Mouse (Mus musculus) heart, embryonic 14.5 days (tissue): Measurements from ENCODE around the gene Cdrt4. TPM values are rescaled to one million over a fixed set of nuclear protein-coding genes. Genes with fewer than 3 reads are reported as not detected.
A peak's percentile ranks its signal among the peaks of the same experiment; 100 is the strongest.

Source experiments
- ATAC-seq: fragments of 200-750 bp; cut with Nextera tagmentation; 2 replicates; pipeline ENCODE4 v1.8.0; 2017; ENCODE audit warnings: low read depth, moderate TSS enrichment; ENCODE audit not compliant: insufficient number of reproducible peaks, insufficient read depth, low FRiP score
- H3K27ac ChIP-seq, 2 experiments: fragments of 200-500 bp in 1 of 2; fragments of 300-500 bp in 1 of 2; sonication (generic) in 1 of 2; replicated peaks in 1 of 2; 2 replicates each; pipeline ENCODE4 v1.5.1; 2012 to 2014; ENCODE audit warnings: low read depth in 2 of 2, low read length in 2 of 2, control low read depth in 1 of 2, mild to moderate bottlenecking in 1 of 2, mixed read lengths in 1 of 2; ENCODE audit not compliant: control insufficient read depth in 1 of 2, insufficient read depth in 1 of 2
- H3K27me3 ChIP-seq: fragments of 300-500 bp; sonication (generic); 2 replicates; pipeline ENCODE4 v1.6.1; 2014; ENCODE audit warnings: mild to moderate bottlenecking, low read length, control low read depth; ENCODE audit not compliant: control insufficient read depth, insufficient read depth
- H3K36me3 ChIP-seq: fragments of 300-500 bp; sonication (generic); 2 replicates; pipeline ENCODE4 v1.6.1; 2014; ENCODE audit warnings: mild to moderate bottlenecking, control low read depth, low read length, mixed read lengths; ENCODE audit not compliant: control insufficient read depth, insufficient read depth
- H3K4me1 ChIP-seq, 2 experiments: fragments of 200-500 bp in 1 of 2; fragments of 300-500 bp in 1 of 2; sonication (generic) in 1 of 2; 2 replicates each; pipeline ENCODE4 v1.6.1; 2012 to 2014; ENCODE audit warnings: low read length in 2 of 2, control low read depth in 1 of 2, mixed read lengths in 1 of 2; ENCODE audit not compliant: control insufficient read depth in 2 of 2, insufficient read depth in 2 of 2
- H3K4me2 ChIP-seq: fragments of 300-500 bp; sonication (generic); 2 replicates; pipeline ENCODE4 v1.6.1; 2014; ENCODE audit warnings: mild to moderate bottlenecking, low read length
- H3K4me3 ChIP-seq, 2 experiments: fragments of 200-500 bp in 1 of 2; fragments of 300-500 bp in 1 of 2; sonication (generic) in 1 of 2; 2 replicates each; pipeline ENCODE4 v1.5.1; 2012 to 2014; ENCODE audit warnings: low read length in 2 of 2, mild to moderate bottlenecking in 2 of 2, control low read depth in 1 of 2, low read depth in 1 of 2, moderate library complexity in 1 of 2; ENCODE audit not compliant: control insufficient read depth in 1 of 2, insufficient read depth in 1 of 2
- H3K9ac ChIP-seq: fragments of 300-500 bp; sonication (generic); 2 replicates; pipeline ENCODE4 v1.6.1; 2014; ENCODE audit warnings: mild to moderate bottlenecking, low read length
- H3K9me3 ChIP-seq: fragments of 300-500 bp; sonication (generic); 2 replicates; pipeline ENCODE4 v1.6.1; 2016; ENCODE audit warnings: low read length, control low read depth; ENCODE audit not compliant: control insufficient read depth
- WGBS: fragments of 180-500 bp; shearing (Covaris S2); extraction: QIAGEN DNeasy Blood & Tissue Kit; methylation state at CpG from one replicate; pipeline ENCODE4 v1.1.7; 2014; 5-methylcytosine and 5-hydroxymethylcytosine counted together
- polyA plus RNA-seq: library from polyadenylated mRNA; unstranded; fragments of >200 nt; fragmentation: Nextera tagmentation; extraction: Ambion mirVana; gene quantifications from 2 replicates; pipeline ENCODE4 v1.2.1, GENCODE M21; 2014

Cdrt4 gene
- polyA plus RNA-seq, 1 experiment from 2014 or later, result not detected

DNA sequence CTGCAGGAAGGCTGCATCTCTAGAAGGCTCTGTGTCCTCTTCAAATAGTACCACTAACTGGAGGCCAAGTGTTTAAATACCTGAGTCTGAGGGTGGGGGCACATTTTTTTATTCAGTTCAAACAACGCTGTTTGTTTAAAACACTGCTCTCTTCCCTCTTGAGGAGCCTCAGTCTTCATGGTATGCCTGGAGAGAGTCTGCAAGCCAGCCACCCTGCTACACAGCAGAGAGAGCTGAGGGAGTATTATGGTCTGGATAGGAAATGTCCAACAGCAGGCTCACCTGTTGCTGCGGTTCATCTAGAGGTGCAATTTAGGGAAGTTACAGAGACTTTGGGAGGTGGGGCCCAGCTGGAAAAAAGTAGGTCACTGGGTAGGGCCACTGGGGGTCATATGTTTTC is 35.5 kb upstream of the Cdrt4 start:
- no peak for ATAC-seq
- no peaks in the 10 kb centered on the region for H3K36me3 ChIP-seq
- WGBS, result 75% methylated on average over 2 of the region's 2 CpGs

DNA sequence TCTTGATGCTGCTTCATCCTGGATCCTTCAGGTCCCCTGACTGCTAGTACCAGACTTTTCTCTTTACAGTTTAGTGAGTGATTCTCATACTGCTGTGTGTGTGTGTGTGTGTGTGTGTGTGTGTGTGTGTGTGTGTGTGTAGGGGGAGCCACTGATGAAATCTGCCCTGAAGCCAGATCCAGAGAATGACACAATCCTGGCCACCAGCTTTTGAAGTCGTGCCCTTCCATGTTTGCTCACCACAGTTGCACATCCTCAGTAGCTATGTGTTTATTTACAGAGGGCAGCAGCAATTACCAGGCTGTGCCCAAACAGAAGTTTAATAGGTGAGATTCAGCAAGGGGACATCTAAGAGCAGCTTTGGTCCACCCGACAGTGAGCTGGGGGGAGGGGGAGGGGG is 34.2 kb upstream of the Cdrt4 start:
- Histone ChIP-seq H3K27me3 (no peaks in the 10 kb centered on the region), H3K4me2 (no peak overlapping the region), H3K4me3 (no peak overlapping the region), H3K4me1 (peaks cover 0 to 6% of the 10 kb centered on the region in 2 experiments; a peak in 1 of 4 replicates), H3K9ac (no peak overlapping the region), H3K36me3 (no peaks in the 10 kb centered on the region), H3K9me3 (peaks cover 4% of the 10 kb centered on the region; the same call in 1 of the 2 replicates), H3K27ac (no peak overlapping the region)
- WGBS, result 30% methylated on average over 2 of the region's 2 CpGs
- no peak for ATAC-seq

More for the DNA sequence above, 35.5 kb upstream of the Cdrt4 start:
- Histone ChIP-seq H3K27ac (no peak overlapping the region), H3K4me3 (no peak overlapping the region), H3K27me3 (no peaks in the 10 kb centered on the region), H3K9ac (no peak overlapping the region), H3K9me3 (peaks cover 4% of the 10 kb centered on the region; the same call in 1 of the 2 replicates), H3K4me2 (no peak overlapping the region), H3K4me1 (peaks cover 0 to 4% of the 10 kb centered on the region in 2 experiments; a peak in 2 of 4 replicates)

GRCm38 (mm10) chr11:62919946-62920742 is 30.8 kb upstream of the Cdrt4 start:
- Histone ChIP-seq H3K36me3 (no peaks in the 10 kb centered on the region), H3K4me1 (peaks cover 4 to 12% of the 10 kb centered on the region in 2 experiments; a peak in 2 of 4 replicates), H3K4me2 (peak overlapping the region; percentile 57; the same call in 1 of the 2 replicates), H3K4me3 (no peak overlapping the region), H3K27me3 (no peaks in the 10 kb centered on the region), H3K9me3 (peaks cover 4% of the 10 kb centered on the region; the same call in 1 of the 2 replicates), H3K9ac (peak overlapping the region; percentile 12; the same call in 1 of the 2 replicates), H3K27ac (peak overlapping the region; percentile 61 to 62)
- ATAC-seq, result no peak
- 63% methylated on average over 6 of the region's 6 CpGs for WGBS

DNA sequence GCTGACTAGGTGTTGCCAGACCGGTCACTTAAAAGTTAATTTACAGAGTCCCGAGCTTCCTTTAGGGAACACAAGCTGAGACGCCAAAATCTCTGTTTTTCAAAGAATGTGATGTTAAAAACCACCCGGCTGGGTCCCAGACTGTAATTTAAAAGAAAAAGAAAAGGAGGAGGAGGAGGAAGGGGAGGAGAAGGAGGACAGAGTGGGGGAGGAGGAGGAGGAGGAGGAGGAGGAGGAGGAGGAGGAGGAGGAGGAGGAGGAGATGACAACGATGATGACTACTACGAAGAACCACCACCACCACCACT is 30.3 kb upstream of the Cdrt4 start:
- Histone ChIP-seq H3K4me2 (peak overlapping the region; percentile 57), H3K27me3 (no peaks in the 10 kb centered on the region), H3K36me3 (no peaks in the 10 kb centered on the region), H3K4me1 (peaks cover 4 to 12% of the 10 kb centered on the region in 2 experiments; a peak in 2 of 4 replicates), H3K9me3 (peaks cover 4% of the 10 kb centered on the region; the same call in 1 of the 2 replicates), H3K4me3 (peak overlapping the region; percentile 4 to 27; a peak in 1 of 4 replicates), H3K27ac (peak overlapping the region in 1 of 2 experiments; percentile 61; a peak in 1 of 4 replicates), H3K9ac (peak overlapping the region; percentile 12; the same call in 1 of the 2 replicates)
- ATAC-seq, result no peak
- WGBS, result 26% methylated on average over 6 of the region's 6 CpGs

DNA sequence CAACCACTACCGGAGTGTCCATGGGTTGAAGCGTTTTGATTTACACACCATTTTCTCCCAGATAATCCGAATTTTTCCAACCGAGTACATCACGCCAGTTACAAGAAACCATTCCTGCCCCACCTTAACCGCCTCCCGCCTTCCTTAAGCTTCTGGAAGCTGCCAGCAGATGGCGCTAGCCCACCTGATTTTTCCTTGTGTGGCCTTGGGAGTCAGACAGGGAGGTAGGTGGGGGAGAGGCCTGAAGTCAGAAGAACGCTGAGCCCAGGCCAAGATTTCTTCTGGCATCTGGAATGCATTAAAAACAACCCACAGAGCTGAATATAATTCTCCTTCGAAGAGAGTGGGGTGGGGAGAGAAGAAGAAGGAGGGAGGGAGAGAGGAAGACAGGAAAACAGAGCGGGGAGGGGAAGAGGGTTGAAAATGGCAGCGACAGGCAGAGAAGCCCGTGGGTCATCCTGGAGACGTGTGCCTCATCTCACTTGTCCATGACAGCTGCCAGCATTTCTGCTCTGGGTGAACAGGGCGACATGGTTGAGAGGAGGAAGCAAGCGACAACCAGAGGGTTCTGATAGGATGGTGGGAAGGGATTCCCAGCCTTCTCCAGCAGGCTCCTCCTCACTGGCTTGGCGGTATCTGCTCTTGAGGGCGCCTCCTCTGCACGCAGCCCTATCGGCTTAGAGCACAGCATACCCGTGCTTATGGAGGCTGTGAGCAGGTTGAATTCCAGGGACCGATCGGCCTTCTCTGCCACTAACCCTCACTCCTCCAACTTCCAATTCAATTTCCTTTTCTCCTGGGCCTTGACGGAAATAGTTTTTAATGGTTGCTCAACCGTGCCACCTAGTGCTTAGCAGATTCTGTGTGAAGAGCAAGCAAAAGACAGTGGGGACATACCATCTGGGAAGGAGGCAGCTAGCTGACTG is 29.7 kb upstream of the Cdrt4 start:
- 14% methylated on average over 25 of the region's 25 CpGs for WGBS
- Histone ChIP-seq H3K27ac (peak overlapping the region; percentile 72 to 80), H3K4me1 (peaks cover 4 to 12% of the 10 kb centered on the region in 2 experiments; a peak in 2 of 4 replicates), H3K27me3 (no peaks in the 10 kb centered on the region), H3K4me3 (peak overlapping the region; percentile 4 to 33), H3K9ac (peak overlapping the region; percentile 45), H3K36me3 (no peaks in the 10 kb centered on the region), H3K9me3 (peaks cover 4% of the 10 kb centered on the region; the same call in 1 of the 2 replicates), H3K4me2 (peak overlapping the region; percentile 57)
- peak; percentile 82 for ATAC-seq

- WGBS, result 32% methylated on average over 6 of the region's 6 CpGs
- no peak for ATAC-seq
- Histone ChIP-seq H3K27ac (0 out of 4 replicates have a peak overlapping the region, but pooled peaks of 1 of the 2 experiments have one; percentile 33), H3K27me3 (no peaks in the 10 kb centered on the region), H3K36me3 (no peaks in the 10 kb centered on the region), H3K4me2 (no peak overlapping the region), H3K4me1 (peaks cover 4 to 12% of the 10 kb centered on the region in 2 experiments; a peak in 2 of 4 replicates), H3K4me3 (no peak overlapping the region), H3K9ac (no peak overlapping the region), H3K9me3 (peaks cover 9% of the 10 kb centered on the region; the same call in 1 of the 2 replicates)
Measured at GRCm38 (mm10) chr11:62924091-62924761, 26.8 kb upstream of the Cdrt4 start.

DNA sequence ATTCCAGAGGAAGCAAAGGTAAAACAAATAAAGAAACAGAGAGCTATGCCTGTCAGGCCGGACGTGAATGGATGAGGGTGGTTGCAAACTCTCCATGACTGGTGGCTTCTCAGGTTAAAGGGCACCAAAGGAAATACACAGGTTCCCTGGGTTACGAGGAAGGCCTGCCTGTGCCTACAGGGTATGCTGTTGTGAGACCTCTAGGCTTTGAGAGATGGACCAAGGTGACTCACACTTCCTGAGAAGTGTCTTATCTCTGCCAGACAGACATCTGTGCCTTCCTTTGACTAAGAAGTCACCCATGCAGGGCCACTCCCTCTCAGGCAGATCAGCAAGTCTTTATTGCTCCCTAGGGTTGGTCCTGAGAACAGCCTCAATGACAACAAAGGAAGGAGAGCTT is 21.2 kb upstream of the Cdrt4 start:
- WGBS, result 55% methylated on average over 3 of the region's 3 CpGs
- peak; percentile 43 for ATAC-seq

More for the DNA sequence above, 21.2 kb upstream of the Cdrt4 start:
- Histone ChIP-seq H3K9me3 (0 out of 2 replicates have a peak, but pooled peaks cover 5% of the 10 kb centered on the region), H3K9ac (no peak overlapping the region), H3K4me2 (no peak overlapping the region), H3K36me3 (no peaks in the 10 kb centered on the region), H3K4me3 (no peak overlapping the region), H3K27ac (no peak overlapping the region), H3K27me3 (no peaks in the 10 kb centered on the region), H3K4me1 (no peaks in the 10 kb centered on the region)
